Mouse (Mus musculus): ENCODE measurements around the gene Unc5cl. TPM values are rescaled to one million over a fixed set of nuclear protein-coding genes. Genes with fewer than 3 reads are reported as not detected.

Unc5cl gene
- polyA plus RNA-seq (2017; shearing (Covaris generic)) = 7.1 TPM

DNA sequence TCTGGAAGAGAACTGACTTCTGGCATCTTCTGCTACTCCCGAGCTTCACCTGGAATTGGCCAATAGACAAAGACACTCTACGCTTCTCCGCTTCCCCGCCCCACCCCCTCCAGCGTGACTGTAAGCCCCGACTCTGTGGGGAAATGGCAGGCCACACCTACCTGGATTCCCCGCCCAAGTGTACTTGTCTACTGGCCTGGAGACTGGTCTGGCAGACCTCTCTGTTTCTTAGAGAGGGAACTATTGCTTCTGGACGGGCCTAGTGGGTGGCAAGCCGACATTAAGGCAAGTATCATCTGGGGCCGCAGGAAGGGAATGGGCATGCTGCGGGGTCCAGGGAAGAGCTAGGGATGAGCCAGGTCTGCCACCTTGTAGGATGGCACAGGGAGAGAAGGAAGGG is at the start of gene Unc5cl:
TSS of gene Unc5cl (plus strand) at position 214 of the 400 bp plus-strand sequence.

GRCm38 (mm10) chr17:48409380-48410298 is 45.1 kb upstream of the Unc5cl start, which contains the start of the genes Nfya and Oard1:
TSS of gene Nfya (minus strand) at chr17:48409906.
TSS of gene Oard1 (plus strand) at chr17:48410014.

DNA sequence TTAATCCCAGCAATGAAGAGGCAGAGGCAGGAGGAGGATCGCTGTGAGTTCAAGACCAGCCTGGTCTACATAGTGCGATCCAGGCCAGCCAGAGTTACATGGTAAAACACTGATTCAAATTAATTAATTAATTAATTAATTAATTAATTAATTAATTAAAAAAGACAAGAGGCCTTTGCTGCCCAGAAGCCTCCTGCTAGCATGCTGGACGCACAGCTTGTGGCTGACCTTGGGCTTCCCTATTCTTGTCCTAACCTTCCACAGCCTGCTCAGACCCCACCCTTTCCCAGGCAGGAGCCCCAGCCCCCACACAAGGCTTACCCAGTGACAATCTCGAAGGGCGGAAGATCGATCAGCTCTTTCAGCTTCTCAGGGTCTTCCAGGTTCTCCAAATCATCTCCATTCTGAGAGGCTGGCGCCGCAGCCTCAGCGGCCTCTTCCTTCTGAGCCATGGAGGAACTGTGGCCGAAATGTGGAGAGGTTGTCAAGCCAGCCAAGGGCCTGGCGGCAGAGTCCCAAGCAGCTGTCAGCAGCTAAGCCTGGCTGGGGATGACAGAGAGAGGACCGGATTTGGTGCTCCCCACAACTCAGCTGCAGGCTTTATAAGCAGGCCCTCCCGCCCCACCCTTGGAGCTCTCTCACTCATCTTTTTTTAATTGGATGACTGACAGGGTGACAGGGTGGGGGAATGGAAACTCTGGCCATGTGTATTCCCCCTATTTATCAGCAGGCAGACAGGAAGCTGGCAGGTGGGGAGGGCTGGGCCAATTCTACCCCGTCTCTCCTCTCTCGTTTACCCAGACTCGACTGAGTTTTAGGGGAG is 22.3 kb upstream of the Unc5cl start, which contains the start of gene Apobec2:
TSS of gene Apobec2 (minus strand) at position 773 of the 823 bp plus-strand sequence.

DNA sequence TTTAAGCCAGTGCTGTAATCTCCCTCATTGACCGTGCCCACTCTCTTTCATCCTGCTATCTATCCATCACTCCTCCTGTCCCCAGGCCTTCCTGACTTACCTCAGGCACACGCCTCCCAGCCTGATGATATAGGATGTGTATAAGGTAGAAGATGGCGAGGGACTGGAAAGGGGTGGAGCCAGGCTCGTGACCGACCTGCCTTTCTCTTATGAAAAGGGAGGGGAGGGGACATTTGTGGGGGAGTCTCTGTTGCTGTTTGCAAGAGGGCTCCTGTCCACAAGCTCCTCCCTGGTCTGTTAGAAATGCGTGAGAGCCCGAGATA is 3.4 kb upstream of the Unc5cl start, which contains the start of gene Tspo2:
TSS of gene Tspo2 (minus strand) at position 170 of the 323 bp plus-strand sequence.

Other genes starting within 250 kb of the Unc5cl start
- gene Trem1, start 222.1 kb upstream of the Unc5cl start, polyA plus RNA-seq (2017; shearing (Covaris generic)) = 0.21 TPM
- not detected for gene Trem3, start 207.1 kb upstream of the Unc5cl start, polyA plus RNA-seq (2017; shearing (Covaris generic))
- gene Treml4, start 190.6 kb upstream of the Unc5cl start, polyA plus RNA-seq (2017; shearing (Covaris generic)) = 0.94 TPM
- 1.7 TPM for gene Treml2, start 155.4 kb upstream of the Unc5cl start, polyA plus RNA-seq (2017; shearing (Covaris generic))
- gene B430306N03Rik, start 138.8 kb upstream of the Unc5cl start, polyA plus RNA-seq (2017; shearing (Covaris generic)) = 0.96 TPM
- gene Trem2, start 108.5 kb upstream of the Unc5cl start, polyA plus RNA-seq (2017; shearing (Covaris generic)) = not detected
- gene Treml1, start 95.0 kb upstream of the Unc5cl start, polyA plus RNA-seq (2017; shearing (Covaris generic)) = not detected
- gene Nfya, start 45.0 kb upstream of the Unc5cl start, polyA plus RNA-seq (2017; shearing (Covaris generic)) = 9.6 TPM
- 58.5 TPM for gene Oard1, start 44.9 kb upstream of the Unc5cl start, polyA plus RNA-seq (2017; shearing (Covaris generic))
- gene Apobec2, start 22.0 kb upstream of the Unc5cl start, polyA plus RNA-seq (2017; shearing (Covaris generic)) = 18.2 TPM
- gene Tspo2, start 3.4 kb upstream of the Unc5cl start, polyA plus RNA-seq (2017; shearing (Covaris generic)) = 0.32 TPM

Measured in effector memory CD4-positive, alpha-beta T cell, adult 7 months (primary cell).